Mouse (Mus musculus) C2C12 (cell line): ENCODE results near the gene Gm20388. TPM values are rescaled to one million over a fixed set of nuclear protein-coding genes. Genes with fewer than 3 reads are reported as not detected.
"Not testable (repeated sequence)": the region's sequence is repeated elsewhere in the genome, so short reads cannot be mapped to it uniquely, and the experiment has no call there.

Source experiments
- H3K27me3 ChIP-seq: one replicate; pipeline ENCODE4 v1.6.1; 2011; ENCODE audit not compliant: control insufficient read depth, insufficient read depth, insufficient read length
- H3K36me3 ChIP-seq: one replicate; pipeline ENCODE4 v1.6.1; 2011; ENCODE audit not compliant: control insufficient read depth, insufficient read depth
- H3K4me3 ChIP-seq: one replicate; pipeline ENCODE4 v1.5.1; 2011; ENCODE audit warnings: mild to moderate bottlenecking, control low read depth; ENCODE audit not compliant: poor library complexity, insufficient read depth, severe bottlenecking
- H3K79me2 ChIP-seq: one replicate; pipeline ENCODE4 v1.6.1; 2011; ENCODE audit not compliant: control insufficient read depth, insufficient read depth
- H3K79me3 ChIP-seq: one replicate; pipeline ENCODE4 v1.6.1; 2011; ENCODE audit warnings: low read depth, control low read depth
- H3ac ChIP-seq: one replicate; pipeline ENCODE3; 2011; ENCODE audit warnings: low read depth; ENCODE audit not compliant: control insufficient read depth, insufficient read length
- CEBPB ChIP-seq: IDR thresholded peaks from one replicate; pipeline ENCODE4 v1.6.1; 2011; ENCODE audit warnings: low read depth, mild to moderate bottlenecking, control low read depth, moderate library complexity
- CTCF ChIP-seq: IDR thresholded peaks from one replicate; pipeline ENCODE4 v1.5.1; 2011; ENCODE audit not compliant: control insufficient read depth, insufficient read depth, insufficient read length
- FOSL1 ChIP-seq: IDR thresholded peaks from one replicate; pipeline ENCODE4 v1.8.0; 2011; ENCODE audit warnings: mild to moderate bottlenecking, low read length; ENCODE audit not compliant: poor library complexity, insufficient read depth, severe bottlenecking
- MAX ChIP-seq: IDR thresholded peaks from one replicate; pipeline ENCODE4 v1.6.1; 2011; ENCODE audit warnings: mild to moderate bottlenecking, control low read depth
- MYOD1 ChIP-seq: IDR thresholded peaks from one replicate; pipeline ENCODE4 v1.6.1; 2011; ENCODE audit warnings: low read depth; ENCODE audit not compliant: control insufficient read depth, insufficient read length
- MYOG ChIP-seq: IDR thresholded peaks from one replicate; pipeline ENCODE4 v1.6.1; 2011; ENCODE audit not compliant: control insufficient read depth, insufficient read length; ENCODE audit errors: extremely low read depth
- USF1 ChIP-seq: IDR thresholded peaks from one replicate; pipeline ENCODE4 v1.6.1; 2011; ENCODE audit warnings: low read depth, mild to moderate bottlenecking, control low read depth, moderate library complexity
- polyA plus RNA-seq: library from polyadenylated mRNA; unstranded; fragments of >200 nt; fragmentation: generic; extraction: Trizol; gene quantifications from one replicate; pipeline ENCODE4 v1.2.1, GENCODE M21; 2012; ENCODE audit warnings: missing spikeins

Gene Gm20388
- polyA plus RNA-seq, 1 experiment: 15.0 TPM

GRCm38 (mm10) chr8:122322126-122322525, 2411.5 kb downstream of the Gm20388 start:
- H3K79me3 ChIP-seq: no peaks in the 10 kb centered on the region
- no peak overlapping the region for H3ac ChIP-seq
- no peak for TF ChIP-seq USF1
- TF ChIP-seq CEBPB: no peak
- TF ChIP-seq MYOD1: no peak
- TF ChIP-seq CTCF: no peak
- no peak for TF ChIP-seq MYOG
- no peak for TF ChIP-seq MAX
- no peak for TF ChIP-seq FOSL1
- no peaks in the 10 kb centered on the region for H3K27me3 ChIP-seq
- H3K79me2 ChIP-seq: no peaks in the 10 kb centered on the region
- H3K36me3 ChIP-seq: peaks cover 3% of the 10 kb centered on the region
- H3K4me3 ChIP-seq: no peak overlapping the region

GRCm38 (mm10) chr8:122322792-122323191, 2412.2 kb downstream of the Gm20388 start:
- Histone ChIP-seq H3K79me2 (no peaks in the 10 kb centered on the region), H3K79me3 (no peaks in the 10 kb centered on the region), H3K27me3 (no peaks in the 10 kb centered on the region), H3ac (no peak overlapping the region), H3K36me3 (peaks cover 3% of the 10 kb centered on the region), H3K4me3 (no peak overlapping the region)
- no peak for TF ChIP-seq MAX
- TF ChIP-seq CTCF: no peak
- no peak for TF ChIP-seq MYOD1
- TF ChIP-seq MYOG: no peak
- TF ChIP-seq CEBPB: no peak
- no peak for TF ChIP-seq USF1
- TF ChIP-seq FOSL1: no peak

- not testable (repeated sequence) for H3K4me3 ChIP-seq, H3K79me2 ChIP-seq, H3K27me3 ChIP-seq, H3K79me3 ChIP-seq, H3ac ChIP-seq, H3K36me3 ChIP-seq
These were observed 2413.3 kb downstream of the Gm20388 start for GRCm38 (mm10) chr8:122323951-122324402.

GRCm38 (mm10) chr8:122325196-122325595, 2414.6 kb downstream of the Gm20388 start:
- no peaks in the 10 kb centered on the region for H3K79me2 ChIP-seq
- H3ac ChIP-seq: no peak overlapping the region
- H3K4me3 ChIP-seq: no peak overlapping the region
- no peaks in the 10 kb centered on the region for H3K27me3 ChIP-seq
- peaks cover 3% of the 10 kb centered on the region for H3K36me3 ChIP-seq
- no peaks in the 10 kb centered on the region for H3K79me3 ChIP-seq
- no peak for TF ChIP-seq CEBPB
- TF ChIP-seq MYOG: no peak

GRCm38 (mm10) chr8:122326114-122326542, 2415.5 kb downstream of the Gm20388 start:
- no peaks in the 10 kb centered on the region for H3K27me3 ChIP-seq
- H3K79me2 ChIP-seq: no peaks in the 10 kb centered on the region

GRCm38 (mm10) chr8:122329072-122329471, 2418.4 kb downstream of the Gm20388 start:
- peaks cover 3% of the 10 kb centered on the region for H3K36me3 ChIP-seq

More at GRCm38 (mm10) chr8:122326114-122326542, 2415.5 kb downstream of the Gm20388 start:
- H3K4me3 ChIP-seq: no peak overlapping the region
- TF ChIP-seq USF1 (no peak), MYOG (no peak), FOSL1 (no peak), CTCF (no peak), MAX (no peak), MYOD1 (no peak), CEBPB (no peak)
- no peaks in the 10 kb centered on the region for H3K79me3 ChIP-seq
- no peak overlapping the region for H3ac ChIP-seq
- peaks cover 3% of the 10 kb centered on the region for H3K36me3 ChIP-seq

More at GRCm38 (mm10) chr8:122329072-122329471, 2418.4 kb downstream of the Gm20388 start:
- no peaks in the 10 kb centered on the region for H3K79me2 ChIP-seq
- no peaks in the 10 kb centered on the region for H3K79me3 ChIP-seq
- TF ChIP-seq CEBPB (no peak), MYOD1 (no peak), MAX (no peak), FOSL1 (no peak), CTCF (no peak), MYOG (no peak), USF1 (no peak)
- H3K4me3 ChIP-seq: no peak overlapping the region
- H3K27me3 ChIP-seq: no peaks in the 10 kb centered on the region
- no peak overlapping the region for H3ac ChIP-seq
